Mouse (Mus musculus) gastrocnemius, adult 2 months (tissue): Measurements from ENCODE around the gene Wdr45. TPM values are rescaled to one million over a fixed set of nuclear protein-coding genes. Genes with fewer than 3 reads are reported as not detected.
A peak's percentile ranks its signal among the peaks of the same experiment; 100 is the strongest.
"Not testable (repeated sequence)": the region's sequence is repeated elsewhere in the genome, so short reads cannot be mapped to it uniquely, and the experiment has no call there.

Experiments used
- DNase-seq: peaks from one replicate; pipeline ENCODE4 v3.0.0; 2022
- H3K27ac ChIP-seq: fragments of 200-600 bp; 2 replicates; pipeline ENCODE4 v1.8.1; 2022; ENCODE audit warnings: mild to moderate bottlenecking
- H3K4me3 ChIP-seq: fragments of 200-600 bp; 2 replicates; pipeline ENCODE4 v1.8.1; 2022; ENCODE audit warnings: mild to moderate bottlenecking, moderate library complexity
- CTCF ChIP-seq: fragments of 200-600 bp; IDR thresholded peaks from 2 replicates; pipeline ENCODE4 v1.8.1; 2022; ENCODE audit warnings: antibody characterized with exemption, mild to moderate bottlenecking, moderate library complexity
- intact Hi-C: fragments of 180-260 bp; cut with DNase I; formaldehyde crosslinking; loops from one replicate; pipeline ENCODE4 v1.15.1; 2025
- long read RNA-seq, 2 experiments: library from polyadenylated mRNA; stranded (forward); transcript quantifications; one replicate each; pipeline ENCODE4 v2.0.0; 2021
- total RNA-seq, 2 experiments: library from RNA; stranded (reverse); gene quantifications; 2 replicates each; pipeline ENCODE4 v1.2.3; 2021

The Wdr45 gene
- 10 to 100 TPM; 31.1 to 37.6 TPM for total RNA-seq
- long read RNA-seq, experiment 1, transcript Wdr45-201 (11 exons, 1,609 nt): major isoform, 10 of 13 reads
- long read RNA-seq, experiment 1, partial matches to known transcripts: 0 of 13 reads
- long read RNA-seq, experiment 1, other reads (novel, unspliced or antisense): 1 of 13 reads
- long read RNA-seq, experiment 2, transcript Wdr45-201 (11 exons, 1,609 nt): major isoform, 14 of 19 reads
- long read RNA-seq, experiment 2, partial matches to known transcripts: 2 of 19 reads
- long read RNA-seq, experiment 2, other reads (novel, unspliced or antisense): 2 of 19 reads

DNA sequence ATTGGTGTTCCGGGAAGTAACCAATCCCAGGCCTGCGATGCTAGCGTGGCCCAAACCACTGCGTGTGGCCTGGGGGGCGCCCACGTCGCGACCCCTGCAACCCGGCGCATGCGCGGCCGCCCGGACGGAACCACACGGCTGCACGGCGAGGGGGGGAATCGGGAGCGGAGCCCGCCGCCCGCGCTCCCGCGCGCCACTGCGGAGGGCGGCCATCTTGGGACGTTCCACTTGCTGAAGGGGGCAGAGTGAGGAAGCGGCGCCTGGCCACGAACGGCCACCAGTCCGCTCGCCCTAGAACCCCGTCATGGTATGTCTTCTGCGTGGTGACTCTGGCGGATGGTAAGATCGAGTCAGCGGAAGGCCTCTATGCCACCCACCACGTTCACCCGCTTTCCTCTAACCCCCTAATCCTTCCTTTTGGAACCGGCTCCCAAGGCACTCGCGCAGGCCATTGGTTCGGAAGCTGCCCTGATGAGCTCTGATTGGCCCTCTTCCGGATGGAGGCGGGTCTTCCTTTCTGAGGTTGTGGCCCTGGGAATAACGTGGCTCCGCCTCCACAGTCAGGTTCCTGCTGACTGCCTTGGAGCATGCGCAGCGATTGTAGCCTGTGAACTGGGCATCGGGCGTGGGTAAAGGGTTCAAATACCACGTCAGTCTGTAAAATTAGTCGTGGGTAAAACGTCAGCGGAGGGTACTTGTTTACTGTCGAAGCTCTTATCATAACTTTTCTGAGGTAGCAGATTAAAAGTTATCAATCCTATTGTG lies at the start of gene Wdr45:
TSS of gene Wdr45 (plus strand) at position 199 of the 765 bp plus-strand sequence.
- peak; percentile 95 for DNase-seq
- intact Hi-C loops: not testable (repeated sequence)
- H3K27ac ChIP-seq: peak within 1 kb of the TSS; percentile 90

DNA sequence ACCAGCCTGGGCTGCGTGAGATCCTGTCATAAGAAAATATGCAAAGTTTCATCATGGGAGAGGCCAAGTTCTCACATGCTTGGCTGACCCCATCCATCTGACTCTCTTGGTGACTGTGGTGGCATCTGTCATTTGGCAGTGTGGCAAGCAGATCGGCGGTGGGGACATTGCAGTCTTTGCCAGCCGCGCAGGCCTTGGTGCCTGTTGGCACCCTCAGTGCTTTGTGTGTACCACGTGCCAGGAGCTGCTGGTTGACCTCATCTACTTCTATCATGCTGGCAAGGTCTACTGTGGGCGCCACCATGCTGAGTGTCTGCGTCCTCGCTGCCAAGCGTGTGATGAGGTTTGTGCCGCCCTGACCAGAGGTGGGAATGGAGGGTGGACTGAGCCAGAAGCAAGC lies 49.3 kb upstream of the Wdr45 start:
- DNase-seq: peak; percentile 61
- peak overlapping the region; percentile 93 for H3K27ac ChIP-seq
- H3K4me3 ChIP-seq: no peak overlapping the region
- no peak for TF ChIP-seq CTCF
- intact Hi-C loops: no loop called here

More for the DNA sequence above, at the start of gene Wdr45:
- H3K4me3 ChIP-seq: peak within 1 kb of the TSS; percentile 70

DNA sequence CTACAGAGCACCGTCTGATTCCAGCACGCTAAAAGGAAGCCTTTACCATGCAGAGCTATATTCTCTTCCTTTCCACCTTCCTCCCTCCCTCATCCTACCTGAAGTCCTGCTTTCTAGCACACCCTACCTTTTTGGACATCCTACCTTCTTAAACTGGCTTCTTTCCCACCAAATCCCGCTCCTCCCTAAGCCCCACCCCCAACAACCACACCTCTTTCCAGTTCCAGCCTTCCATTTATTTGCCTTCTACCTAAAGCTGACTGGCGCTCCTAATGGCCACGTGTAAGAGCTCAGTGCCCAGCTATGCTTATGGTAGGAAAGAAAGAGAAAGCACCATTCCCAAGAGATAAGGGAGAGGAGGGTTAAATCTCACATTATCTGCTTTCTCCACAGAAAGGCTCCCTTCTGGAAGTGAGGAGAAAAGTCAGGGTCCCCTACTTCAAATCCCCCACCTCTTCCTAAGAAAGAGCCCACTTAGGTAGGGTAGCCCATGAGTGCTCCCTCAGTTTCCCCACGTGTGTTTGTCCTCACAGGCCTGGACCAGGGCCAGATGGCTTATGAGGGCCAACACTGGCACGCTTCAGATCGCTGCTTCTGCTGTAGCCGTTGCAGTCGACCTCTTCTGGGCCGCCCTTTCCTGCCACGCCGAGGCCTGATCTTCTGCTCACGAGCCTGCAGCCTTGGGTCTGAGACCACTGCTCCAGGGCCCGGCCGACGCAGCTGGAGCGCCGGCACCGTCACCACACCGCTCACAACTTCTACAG lies 48.2 kb upstream of the Wdr45 start:
- no peak for DNase-seq
- no peak overlapping the region for H3K4me3 ChIP-seq
- intact Hi-C loops: no loop called here
- TF ChIP-seq CTCF: no peak
- H3K27ac ChIP-seq: peak overlapping the region; percentile 28; the same call in 1 of the 2 replicates

DNA sequence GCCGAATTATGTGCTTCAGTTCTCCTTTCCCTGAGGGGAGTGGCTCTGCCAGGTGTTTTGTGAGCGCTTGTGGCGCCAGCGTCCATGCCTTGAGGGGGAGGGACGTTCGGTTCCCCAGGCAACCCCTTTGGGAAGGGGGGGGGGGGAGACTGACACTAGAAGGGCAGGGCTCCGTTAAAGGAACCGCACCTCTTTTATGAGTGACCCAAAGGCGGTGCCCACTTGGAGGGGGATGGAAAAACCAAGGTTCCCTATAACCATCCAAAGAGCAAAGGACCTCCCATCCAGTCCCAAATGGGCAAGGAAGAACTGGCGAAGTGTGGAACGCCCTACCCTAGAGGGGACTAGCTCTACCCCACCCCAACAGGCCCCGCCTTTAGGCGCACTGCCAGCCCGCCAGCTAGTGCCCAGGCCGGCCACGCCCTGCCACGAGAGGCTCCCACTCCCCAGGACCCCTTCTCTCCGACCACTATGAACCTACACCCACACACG lies 43.7 kb upstream of the Wdr45 start:
- Histone ChIP-seq H3K27ac (peak overlapping the region; percentile 88), H3K4me3 (peak overlapping the region; percentile 78)
- TF ChIP-seq CTCF: no peak
- peak; percentile 85 for DNase-seq
- intact Hi-C loops: no loop called here

DNA sequence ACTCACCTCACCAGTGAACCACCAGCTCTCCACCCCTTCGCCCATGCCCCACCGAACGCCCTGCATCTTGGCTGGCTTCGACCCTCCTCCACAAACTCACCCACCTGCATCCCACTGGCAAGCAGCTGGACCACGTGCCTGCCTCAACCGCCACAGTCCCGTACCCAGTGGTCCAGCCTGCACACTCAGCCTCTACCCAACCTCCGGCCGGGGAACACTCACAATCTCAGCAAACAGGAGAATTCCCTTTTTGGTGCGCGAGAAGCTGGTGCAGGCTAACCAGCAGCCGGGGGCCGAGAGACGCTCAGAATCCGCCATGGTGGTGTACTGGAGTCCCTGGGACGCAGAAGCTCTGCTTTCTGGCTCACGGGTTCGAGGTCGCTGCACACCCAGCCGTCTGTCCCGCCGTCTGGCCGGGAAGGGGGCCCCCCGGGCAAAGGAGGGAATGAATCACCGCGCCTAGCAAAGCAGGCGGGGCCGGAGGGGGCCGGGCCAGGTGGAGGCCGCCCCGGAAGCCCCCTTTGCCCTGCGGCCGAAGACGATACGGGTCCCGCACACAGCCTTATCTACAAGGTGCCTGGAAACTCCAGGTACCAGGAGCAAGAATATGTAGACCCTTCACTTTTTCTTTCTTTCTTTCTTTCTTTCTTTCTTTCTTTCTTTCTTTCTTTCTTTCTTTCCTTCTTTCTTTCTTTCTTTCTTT lies 43.1 kb upstream of the Wdr45 start, which contains the start of gene Plp2:
TSS of gene Plp2 (minus strand) at position 470 of the 703 bp plus-strand sequence.
- intact Hi-C loops: no loop called here
- Histone ChIP-seq H3K4me3 (peak within 1 kb of the TSS; percentile 78), H3K27ac (peak within 1 kb of the TSS; percentile 88)
- peak; percentile 70 for DNase-seq
- no peak for TF ChIP-seq CTCF

DNA sequence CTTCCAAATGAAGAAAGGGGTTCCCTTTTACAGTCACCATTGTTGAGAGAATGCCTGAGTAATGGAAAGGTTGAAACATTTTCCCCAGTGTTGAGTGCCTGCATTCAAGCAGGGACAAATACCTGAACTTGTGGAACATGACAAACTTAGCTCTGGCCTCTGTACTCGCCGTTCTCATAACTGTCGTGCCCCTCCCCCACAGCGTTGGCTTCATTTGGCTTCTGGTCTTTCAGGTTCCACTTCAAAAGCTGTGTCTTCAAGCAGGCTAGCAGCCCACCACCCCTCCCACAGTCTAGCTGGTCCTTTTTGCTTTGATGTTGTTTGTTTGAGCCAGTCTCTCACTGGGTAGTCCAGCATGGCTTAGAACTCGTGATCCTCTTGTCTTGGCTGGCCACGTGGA lies 41.4 kb upstream of the Wdr45 start:
- Histone ChIP-seq H3K4me3 (no peak overlapping the region), H3K27ac (peak overlapping the region; percentile 88)
- DNase-seq: peak; percentile 38
- intact Hi-C loops: no loop called here
- no peak for TF ChIP-seq CTCF

DNA sequence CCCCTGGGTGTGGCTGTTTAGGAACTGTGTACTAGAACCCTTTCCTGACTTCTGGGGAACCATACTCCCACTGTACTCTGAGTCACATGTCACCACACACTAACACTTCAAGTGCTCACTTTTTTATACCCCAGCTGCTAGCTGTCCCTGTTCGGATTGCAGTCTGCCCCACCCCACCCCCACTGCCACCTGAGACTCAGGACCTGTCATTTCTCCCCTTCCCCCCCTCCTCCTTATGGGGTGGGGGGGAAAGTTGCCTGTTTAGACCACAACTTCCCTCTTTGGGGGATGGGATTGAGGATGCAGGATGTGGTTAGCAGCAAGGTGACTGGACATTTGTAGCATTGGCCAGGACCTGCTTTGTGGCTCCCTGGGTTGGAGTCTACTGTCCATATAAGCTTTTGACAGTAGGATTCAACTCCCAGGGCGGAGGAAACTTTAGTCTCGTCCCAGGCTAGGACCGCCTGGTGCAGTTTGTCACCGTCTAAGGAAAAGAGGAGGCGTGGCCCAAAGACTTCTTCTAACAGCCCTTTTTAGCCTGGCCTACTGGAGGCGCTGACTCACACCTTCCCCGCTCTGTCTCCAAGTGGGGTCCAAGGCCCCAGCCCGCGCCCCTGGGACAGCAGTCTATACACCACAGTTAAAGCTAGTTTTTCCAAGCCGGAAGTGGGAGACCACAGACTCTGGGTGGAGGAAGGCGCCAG lies 40.4 kb upstream of the Wdr45 start:
- Histone ChIP-seq H3K27ac (peak overlapping the region; percentile 88), H3K4me3 (peak overlapping the region; percentile 37)
- no peak for TF ChIP-seq CTCF
- intact Hi-C loops: no loop called here
- DNase-seq: peak; percentile 42

DNA sequence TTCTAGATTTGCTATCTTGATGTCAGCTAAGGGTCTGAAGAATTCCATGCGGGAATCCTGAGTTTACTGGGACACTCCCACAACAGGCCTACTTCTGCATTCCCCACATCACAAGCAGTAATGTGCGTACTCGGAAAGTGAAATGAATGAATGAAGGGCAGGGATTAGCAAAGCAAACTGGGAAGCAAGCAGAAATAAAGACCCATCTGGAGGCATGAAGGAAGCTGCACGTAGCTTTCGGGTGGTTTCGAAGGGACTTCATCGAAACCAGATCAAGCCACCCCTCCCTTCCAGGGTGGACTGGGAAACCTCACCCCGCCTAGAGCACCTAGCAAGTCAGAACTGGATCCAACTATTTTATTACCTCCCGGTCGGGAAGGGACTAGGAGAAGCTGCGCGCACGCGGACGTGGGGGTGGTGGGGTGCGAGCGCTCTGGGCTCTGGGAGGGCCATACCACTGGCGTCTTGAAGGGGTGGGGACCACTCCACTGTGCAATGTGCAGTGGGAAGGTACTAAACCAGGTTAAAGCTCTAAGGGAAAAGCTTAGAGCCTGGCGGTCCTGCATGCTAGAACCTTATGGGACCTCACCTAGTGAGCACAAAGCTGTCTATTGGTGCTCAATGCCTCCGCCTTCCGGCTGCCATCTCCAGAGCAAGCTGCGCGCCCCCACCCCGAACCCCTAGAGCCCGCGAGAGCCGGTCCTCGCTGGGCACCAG lies 39.7 kb upstream of the Wdr45 start:
- intact Hi-C loops: no loop called here
- H3K27ac ChIP-seq: peak overlapping the region; percentile 88
- no peak for TF ChIP-seq CTCF
- peak overlapping the region; percentile 37 for H3K4me3 ChIP-seq
- DNase-seq: no peak

DNA sequence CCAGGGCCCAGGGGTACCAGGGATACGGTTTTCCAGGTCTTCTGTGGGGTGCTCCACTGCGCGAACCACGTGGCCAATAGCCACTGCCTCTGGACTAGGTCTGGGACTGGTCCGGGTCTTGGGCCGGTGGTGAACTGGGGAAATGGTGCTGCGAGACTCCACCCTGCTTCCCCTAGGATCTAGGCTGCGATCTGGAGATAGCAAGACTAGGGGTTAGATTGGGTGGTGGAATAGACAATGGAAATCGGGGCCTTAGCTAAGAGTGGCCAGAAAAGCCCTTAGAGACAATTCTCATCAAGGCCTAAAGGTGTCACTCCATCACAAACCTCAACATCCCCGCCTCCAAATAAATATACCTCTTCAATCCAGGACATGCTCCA lies 39.1 kb upstream of the Wdr45 start:
- DNase-seq: no peak
- Histone ChIP-seq H3K27ac (peak overlapping the region; percentile 88; the same call in 1 of the 2 replicates), H3K4me3 (peak overlapping the region; percentile 37)
- TF ChIP-seq CTCF: no peak
- intact Hi-C loops: no loop called here

DNA sequence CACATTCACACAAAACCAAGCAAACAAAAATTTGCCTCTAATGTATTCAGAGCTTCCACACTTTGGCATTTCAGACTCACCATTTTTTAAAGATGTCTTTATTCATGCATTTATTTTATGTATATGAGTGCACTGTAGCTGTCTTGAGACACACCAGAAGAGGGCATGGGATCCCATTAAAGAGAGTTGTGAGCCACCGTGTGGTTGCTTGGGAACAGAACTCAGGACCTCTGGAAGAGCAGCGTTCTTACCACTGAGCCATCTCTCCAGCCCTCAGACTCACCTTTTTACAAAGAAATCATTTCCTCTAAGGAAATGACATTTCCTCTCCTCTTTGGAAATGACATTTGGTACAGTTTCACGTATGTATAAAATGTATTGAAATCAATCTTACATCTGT lies 35.1 kb upstream of the Wdr45 start:
- intact Hi-C loops: no loop called here
- peak; percentile 20; the same call in 1 of the 2 replicates for TF ChIP-seq CTCF
- Histone ChIP-seq H3K27ac (peak overlapping the region; percentile 90), H3K4me3 (peak overlapping the region; percentile 75)
- no peak for DNase-seq
